Mouse (Mus musculus) gastrocnemius, adult 8-10 months (tissue): ENCODE measurements around the gene Stat6. TPM values are rescaled to one million over a fixed set of nuclear protein-coding genes. Genes with fewer than 3 reads are reported as not detected.
A peak's percentile ranks its signal among the peaks of the same experiment; 100 is the strongest.
"Not testable (repeated sequence)": the region's sequence is repeated elsewhere in the genome, so short reads cannot be mapped to it uniquely, and the experiment has no call there.

Source experiments
- DNase-seq, 2 experiments: peaks; one replicate each; pipeline ENCODE4 v3.0.0; 2022; ENCODE audit warnings: low spot score in 2 of 2
- total RNA-seq, 4 experiments: library from RNA; stranded (reverse); gene quantifications; 2 replicates each; pipeline ENCODE4 v1.2.4; 2022

Gene Stat6
- total RNA-seq, 4 experiments from 2014 or later: 14.1 to 15.3 (median 14.2) TPM

DNA sequence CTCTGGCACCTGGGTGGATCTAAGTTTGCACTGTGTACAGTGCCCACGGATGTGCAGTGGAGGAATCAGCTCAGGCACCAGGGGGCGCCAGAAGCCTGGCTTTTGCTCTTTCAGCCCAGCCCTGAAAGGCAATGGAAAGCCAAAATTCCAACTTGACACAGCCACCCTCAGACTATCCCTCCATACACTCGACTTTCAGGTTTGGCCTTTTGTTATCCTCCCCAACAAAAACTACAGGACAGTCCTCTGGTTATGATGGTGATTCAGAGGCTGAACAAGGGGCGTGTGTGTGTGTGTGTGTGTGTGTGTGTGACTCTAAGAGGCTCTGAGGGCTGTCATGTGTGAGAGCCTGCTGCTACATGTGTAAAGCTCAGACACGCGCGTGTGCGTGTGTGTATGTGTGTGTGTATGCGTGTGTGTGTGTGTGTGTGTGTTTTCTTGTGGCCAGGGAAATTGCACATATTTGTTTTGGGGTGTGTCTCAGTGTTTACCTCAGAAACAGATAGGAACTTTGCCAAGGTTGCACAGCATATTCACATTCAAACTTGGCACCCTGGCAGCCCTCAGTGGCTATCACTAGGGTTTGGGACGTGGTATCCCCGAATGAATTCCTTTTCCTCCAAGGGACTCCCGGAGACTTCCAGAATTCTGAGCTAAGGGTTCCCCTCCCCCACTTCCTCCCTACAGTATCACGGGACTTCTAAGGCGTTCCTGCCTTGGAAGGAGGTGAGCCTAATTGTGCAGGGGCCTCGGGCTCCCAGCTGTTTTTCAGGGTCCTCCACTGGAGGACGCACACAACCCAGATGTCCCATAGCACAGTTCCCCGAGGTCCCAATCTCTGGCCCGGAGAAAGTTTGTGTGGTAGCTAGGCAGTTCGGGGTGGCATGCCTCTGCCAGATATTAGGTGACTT lies 670 bp upstream of the Stat6 start:
- DNase-seq: peak; percentile 80 to 83

- peak; percentile 74 to 78 for DNase-seq
These were observed 910 bp downstream of the Stat6 start for GRCm38 (mm10) chr10:127643553-127644238.

DNA sequence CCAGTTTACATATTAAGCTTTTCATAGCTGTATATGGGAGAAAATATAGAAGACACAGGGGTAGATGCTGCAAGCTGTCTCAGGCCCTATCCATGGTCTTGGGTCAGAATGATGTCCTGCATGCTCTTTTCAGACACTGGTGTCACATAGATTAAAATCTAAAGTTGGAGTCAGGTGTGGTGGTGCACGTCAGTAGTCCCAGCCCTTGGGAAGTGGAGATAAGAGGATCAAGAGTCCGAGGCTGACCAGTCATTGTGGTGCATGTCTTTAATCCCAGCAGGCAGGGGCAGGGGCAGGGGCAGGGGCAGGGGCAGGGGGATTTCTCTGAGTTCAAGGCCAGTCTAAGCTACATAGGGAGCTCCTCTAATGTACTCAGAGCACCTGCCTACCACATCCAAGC lies 3.0 kb downstream of the Stat6 start:
- DNase-seq: no peak

DNA sequence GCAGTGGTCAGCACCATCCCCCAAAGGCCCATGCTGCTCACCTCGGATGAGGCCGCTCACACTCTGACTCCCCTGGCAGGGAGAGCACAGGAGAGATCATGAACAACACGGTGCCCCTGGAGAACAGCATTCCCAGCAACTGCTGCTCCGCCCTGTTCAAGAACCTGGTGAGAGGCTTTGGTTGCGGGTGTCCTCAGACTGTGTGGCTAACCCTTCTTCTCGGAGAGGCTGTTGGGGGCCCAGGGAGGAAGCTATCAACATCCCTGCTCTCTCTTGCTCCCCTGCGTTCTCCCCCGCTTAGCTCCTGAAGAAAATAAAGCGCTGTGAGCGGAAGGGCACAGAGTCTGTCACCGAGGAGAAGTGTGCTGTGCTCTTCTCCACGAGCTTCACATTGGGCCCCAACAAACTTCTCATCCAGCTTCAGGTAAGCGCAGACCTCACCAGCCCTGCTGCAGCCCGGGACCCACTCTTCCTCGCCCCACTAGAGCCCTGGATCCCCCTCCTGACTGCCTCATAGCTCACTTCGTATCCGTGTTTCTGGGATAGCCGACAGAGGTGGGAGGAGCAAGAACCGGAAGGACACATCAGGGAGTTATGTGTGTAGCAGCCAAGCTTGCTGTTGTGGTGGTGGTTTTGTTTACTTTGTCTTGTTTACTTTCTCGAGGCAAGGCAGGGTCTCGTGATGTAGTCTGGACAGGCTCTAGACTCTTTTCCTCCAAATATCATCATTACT lies 10.3 kb downstream of the Stat6 start:
- no peak for DNase-seq

- DNase-seq: no peak
These were observed 12.3 kb downstream of the Stat6 start for GRCm38 (mm10) chr10:127654970-127655579.

DNA sequence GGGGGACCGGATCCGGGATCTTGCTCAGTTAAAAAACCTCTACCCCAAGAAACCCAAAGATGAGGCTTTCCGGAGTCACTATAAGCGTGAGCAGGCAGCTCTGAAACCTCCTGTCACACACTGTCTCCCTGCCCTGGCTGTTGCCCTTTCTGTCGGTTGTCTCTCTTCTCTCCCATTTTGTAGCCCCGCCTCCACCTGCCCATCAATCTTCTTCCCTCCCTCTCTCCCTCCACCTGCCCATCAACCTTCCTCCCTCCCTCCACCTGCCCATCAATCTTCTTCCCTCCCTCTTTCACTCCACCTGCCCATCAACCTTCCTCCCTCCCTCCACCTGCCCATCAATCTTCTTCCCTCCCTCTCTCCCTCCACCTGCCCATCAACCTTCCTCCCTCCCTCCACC lies 14.8 kb downstream of the Stat6 start:
- not testable (repeated sequence) for DNase-seq

DNA sequence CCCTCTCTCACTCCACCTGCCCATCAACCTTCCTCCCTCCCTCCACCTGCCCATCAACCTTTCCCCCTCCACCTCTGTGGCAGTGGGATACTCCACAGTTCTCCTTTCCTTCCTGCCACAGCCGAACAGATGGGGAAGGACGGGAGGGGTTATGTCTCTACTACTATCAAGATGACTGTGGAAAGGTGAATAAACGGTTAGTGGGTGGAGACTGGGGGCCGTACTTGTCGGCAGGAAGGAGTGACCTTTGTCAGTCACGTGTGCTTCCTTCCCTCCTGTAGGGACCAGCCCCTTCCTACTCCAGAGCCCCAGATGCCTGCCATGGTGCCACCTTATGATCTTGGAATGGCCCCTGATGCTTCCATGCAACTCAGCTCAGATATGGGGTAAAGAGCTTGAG lies 15.3 kb downstream of the Stat6 start:
- DNase-seq: no peak

GRCm38 (mm10) chr10:127659551-127659950 lies 16.8 kb downstream of the Stat6 start:
- no peak for DNase-seq

- DNase-seq: no peak
These were observed 18.6 kb downstream of the Stat6 start for GRCm38 (mm10) chr10:127661291-127661914.

DNA sequence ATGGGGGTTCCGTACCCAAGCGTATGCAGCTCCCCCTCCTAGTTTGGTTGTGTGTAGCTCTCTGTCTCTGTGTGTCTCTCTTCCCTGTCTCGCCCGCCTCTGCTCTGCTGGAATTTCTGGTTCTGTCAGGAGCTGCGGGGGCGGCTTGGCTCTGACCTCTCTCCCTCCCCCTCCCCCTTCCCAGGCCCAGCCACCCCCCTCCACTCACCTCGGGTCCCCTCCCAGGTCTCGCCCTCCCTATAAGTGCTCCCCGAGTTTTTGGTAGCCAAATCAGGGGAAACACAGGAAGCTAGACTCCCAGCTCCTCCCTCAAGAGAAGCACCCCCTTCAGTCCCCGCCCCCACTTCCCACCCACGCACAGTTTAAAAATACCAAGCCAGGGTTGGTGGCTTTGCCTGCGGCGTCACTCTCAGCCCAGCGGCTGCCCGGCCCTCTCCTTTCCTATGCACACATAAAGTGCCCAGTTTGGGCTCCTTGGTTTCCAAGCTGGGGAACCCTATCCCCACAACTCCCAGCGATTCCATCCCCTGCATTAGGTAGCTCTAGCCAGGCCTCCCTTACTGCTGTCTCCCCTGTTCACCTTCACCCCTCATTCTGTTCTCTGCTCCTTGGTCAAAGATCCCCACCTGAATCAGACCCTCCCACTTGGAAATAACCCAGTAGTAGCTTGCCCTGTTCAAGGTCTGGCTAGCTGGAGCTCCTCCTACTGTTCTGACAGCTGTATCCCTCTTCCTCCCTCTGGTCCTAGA lies 19.3 kb downstream of the Stat6 start:
- DNase-seq: no peak

- DNase-seq: no peak
These were observed 20.0 kb downstream of the Stat6 start for GRCm38 (mm10) chr10:127662666-127663253.

DNA sequence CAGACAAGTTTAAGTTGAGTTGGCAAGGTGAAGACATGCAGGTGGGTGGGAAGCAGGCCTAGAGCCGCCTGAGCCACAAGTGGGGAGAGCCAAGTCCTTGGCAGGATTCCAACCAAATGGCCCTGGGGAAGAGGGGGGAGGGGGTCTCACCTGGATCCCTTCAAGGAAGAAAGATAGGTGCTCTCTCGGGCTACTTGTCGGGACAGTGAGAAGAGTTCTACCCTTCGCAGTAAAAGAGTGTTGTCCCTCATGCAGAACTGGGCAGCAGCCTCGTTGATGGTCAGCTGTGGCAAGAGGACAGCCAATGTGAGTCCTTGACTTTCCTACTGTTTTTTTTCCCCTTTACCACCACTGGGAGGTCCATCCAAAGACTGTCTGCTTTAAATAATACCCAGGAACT lies 20.8 kb downstream of the Stat6 start:
- DNase-seq: no peak

DNA sequence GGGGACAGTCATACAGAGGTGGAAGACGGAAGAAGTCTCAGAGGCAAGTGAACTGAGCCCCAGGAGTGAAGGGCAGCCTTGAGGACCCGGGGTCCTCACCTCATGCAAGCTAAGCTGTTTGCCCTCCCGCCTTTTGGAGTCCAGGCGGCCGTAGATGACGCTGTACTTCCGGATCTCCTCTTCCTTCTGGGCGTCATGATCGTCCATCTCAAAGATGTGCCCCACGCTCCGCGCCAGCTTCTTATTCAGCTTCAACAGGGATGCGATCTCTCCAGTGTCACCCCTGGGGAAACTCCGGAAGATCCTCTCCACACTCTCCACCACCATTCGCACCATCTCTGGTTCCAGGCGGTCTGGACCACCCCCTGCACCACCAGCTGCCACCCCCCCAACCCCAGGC lies 21.4 kb downstream of the Stat6 start:
- no peak for DNase-seq

GRCm38 (mm10) chr10:127664891-127665290 lies 22.1 kb downstream of the Stat6 start:
- no peak for DNase-seq

- no peak for DNase-seq
These were observed 22.8 kb downstream of the Stat6 start for GRCm38 (mm10) chr10:127665366-127666181.

- peak; percentile 69 to 84 for DNase-seq
These were observed 23.9 kb downstream of the Stat6 start, which contains the start of gene Nemp1 for GRCm38 (mm10) chr10:127666501-127667268. TSS of gene Nemp1 (plus strand) at chr10:127666901.

GRCm38 (mm10) chr10:127667269-127668092 lies 24.7 kb downstream of the Stat6 start:
- peak; percentile 80 to 90 for DNase-seq
